Mouse (Mus musculus) thymus, adult 2 months (tissue): ENCODE measurements at regions not wholly inside any gene's neighbourhood (a gene's known extent, or its start where the extent isn't known, plus 50 kb on each side); places are given as distances from the start of the nearest gene placed in this dataset.

Experiments
- CTCF ChIP-seq: fragments of 200-500 bp; IDR thresholded peaks from 2 replicates; pipeline ENCODE4 v1.5.1; 2012; ENCODE audit warnings: mild to moderate bottlenecking, control low read depth, low read length, moderate library complexity, borderline replicate concordance; ENCODE audit not compliant: control insufficient read depth, poor library complexity, insufficient read depth; ENCODE audit errors: extremely low read depth
- POLR2A ChIP-seq: fragments of 200-500 bp; IDR thresholded peaks from 2 replicates; pipeline ENCODE4 v1.6.1; 2012; ENCODE audit warnings: mild to moderate bottlenecking, low read length, control low read depth, moderate library complexity; ENCODE audit not compliant: control insufficient read depth, poor library complexity, insufficient read depth; ENCODE audit errors: extremely low read depth

DNA sequence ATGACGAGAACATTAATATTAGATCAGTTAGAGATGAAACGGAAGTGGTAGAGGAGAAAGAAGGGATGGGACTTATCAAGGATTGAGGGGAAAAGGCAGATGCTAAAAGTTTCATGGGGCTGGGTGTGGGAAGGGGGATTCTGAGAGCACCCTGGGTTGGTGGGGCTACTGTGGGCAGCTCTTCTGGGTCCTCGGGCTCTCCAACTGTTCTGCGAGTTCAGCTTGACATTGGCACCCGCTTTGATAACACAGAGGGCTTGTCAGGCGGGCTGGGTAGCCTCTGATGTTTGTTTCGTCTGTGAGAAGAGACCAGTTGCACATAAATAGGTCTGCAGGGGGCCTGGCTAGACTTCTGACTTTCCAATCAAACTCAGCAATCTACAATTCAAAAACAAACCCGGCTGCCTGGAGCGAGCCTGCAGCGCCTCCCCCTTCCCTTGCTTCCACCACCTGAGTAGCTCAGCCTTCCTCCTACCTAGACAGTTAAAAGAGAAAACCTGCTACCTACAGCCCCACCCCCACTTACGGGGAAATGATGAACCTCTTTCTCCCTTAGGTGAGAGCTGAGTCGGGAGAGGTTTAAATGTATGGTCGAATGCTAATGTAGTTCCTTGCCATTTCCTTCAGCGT, 143.4 kb downstream of the Trim29 start:
- TF ChIP-seq CTCF (no peak), POLR2A (no peak)
